Mouse (Mus musculus) spleen, postnatal 14 days (tissue): ENCODE measurements around the gene Ckap2.
"Not testable (repeated sequence)": the region's sequence is repeated elsewhere in the genome, so short reads cannot be mapped to it uniquely, and the experiment has no call there.

Source experiments
- DNase-seq, 2 experiments: peaks; one replicate each; pipeline ENCODE4 v3.0.0; 2021 to 2022; ENCODE audit warnings: low spot score in 2 of 2

The Ckap2 gene

DNA sequence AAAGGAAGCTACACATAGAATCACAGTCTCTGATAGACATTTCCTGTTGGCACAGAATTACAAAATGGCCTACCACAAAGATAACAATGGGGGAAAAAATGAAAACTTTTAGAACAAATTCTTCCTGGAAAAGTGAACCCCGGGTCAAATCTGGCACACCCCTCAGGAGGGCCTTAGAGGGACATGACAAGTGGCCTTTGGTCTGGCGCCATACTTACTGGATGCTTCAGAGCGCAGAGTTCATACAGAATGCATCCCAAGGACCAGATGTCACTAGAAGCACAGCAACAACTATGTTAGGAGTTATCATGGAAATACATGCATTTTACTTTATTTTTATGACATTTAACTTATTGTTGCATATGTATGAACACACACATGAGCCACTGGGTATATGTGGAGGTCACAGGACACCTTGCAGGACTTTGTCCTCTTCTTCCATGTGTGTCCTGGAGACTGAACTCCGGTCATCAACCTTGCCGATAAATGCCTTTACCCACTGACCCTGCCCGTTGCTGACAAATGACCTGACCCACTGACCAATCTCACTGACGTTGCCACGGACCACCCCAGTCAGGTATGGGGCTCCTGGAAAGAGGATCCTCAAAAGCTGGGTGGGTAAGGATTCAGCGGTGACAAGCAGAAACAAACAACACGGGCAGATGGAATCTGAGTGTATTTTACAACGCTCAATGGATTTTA, 35.8 kb downstream of the Ckap2 start:
- no peak for DNase-seq

DNA sequence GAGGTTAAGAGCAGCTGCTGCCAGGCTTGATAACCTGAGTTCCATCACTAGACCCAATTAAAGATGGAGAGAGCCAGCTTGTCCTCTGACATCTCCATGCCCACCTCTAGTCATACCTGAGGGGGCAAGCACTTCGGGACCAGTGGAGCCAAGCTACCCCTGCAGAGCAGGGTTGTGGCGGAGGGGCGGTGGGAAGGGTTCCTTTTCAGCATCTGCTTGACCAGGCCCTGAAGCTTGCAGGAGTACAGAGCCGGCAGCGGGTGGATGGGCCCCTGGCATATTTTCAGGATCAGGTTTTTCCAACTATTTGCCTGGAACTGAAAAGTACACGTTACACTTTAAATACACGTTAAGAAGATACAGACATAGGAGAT, 37.3 kb downstream of the Ckap2 start:
- DNase-seq, result no peak

DNA sequence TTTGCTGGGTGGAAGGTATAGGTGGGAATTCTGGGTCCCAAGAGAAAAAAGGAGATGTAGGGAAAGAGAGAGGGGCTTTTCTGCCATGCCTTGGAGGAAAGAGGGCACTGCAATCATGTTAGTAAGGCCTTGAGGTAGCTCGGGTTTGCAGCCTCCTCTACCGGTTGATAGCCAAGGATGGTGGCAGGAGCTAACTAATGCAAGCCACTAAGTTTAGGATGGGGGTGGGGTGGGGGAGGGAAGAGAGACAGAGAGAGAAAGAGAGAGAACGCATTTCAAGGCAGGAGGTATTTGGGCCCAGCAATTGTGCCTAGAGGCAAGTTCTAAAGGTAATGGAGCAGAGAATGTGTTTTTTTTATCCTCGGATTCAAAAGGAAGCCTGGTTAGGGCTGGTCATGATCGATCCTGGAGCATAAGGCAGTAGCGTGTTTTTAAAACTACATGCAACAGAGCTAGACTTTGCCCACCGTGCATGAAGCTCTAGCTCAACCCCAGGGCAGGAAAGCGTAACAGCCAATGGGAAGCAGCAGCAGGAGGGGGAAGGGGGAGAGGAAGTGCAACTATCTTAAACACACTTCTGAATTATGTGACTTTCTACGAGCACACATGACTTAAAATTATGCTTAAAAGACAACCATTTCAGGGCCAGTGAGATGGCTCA, 37.8 kb downstream of the Ckap2 start:
- no peak for DNase-seq

DNA sequence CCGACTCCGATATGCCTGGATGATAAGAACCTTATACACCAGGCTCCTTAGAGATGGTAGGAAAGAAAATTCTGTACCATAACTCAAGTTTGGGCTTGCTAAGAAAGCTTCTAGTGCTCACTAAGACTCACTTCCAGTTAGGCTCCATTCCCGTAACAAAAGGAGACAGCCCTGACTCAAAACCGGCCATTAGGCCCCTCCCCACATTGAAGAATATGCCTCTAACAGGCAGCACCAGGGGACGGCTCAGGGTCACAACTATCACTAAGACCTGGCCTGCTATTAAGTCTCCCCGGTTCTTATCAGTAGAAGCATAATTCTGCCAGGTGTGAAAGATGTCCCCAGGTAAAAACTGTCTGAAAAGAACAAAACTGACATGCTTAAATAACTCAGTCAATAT, 39.8 kb downstream of the Ckap2 start:
- no peak for DNase-seq

DNA sequence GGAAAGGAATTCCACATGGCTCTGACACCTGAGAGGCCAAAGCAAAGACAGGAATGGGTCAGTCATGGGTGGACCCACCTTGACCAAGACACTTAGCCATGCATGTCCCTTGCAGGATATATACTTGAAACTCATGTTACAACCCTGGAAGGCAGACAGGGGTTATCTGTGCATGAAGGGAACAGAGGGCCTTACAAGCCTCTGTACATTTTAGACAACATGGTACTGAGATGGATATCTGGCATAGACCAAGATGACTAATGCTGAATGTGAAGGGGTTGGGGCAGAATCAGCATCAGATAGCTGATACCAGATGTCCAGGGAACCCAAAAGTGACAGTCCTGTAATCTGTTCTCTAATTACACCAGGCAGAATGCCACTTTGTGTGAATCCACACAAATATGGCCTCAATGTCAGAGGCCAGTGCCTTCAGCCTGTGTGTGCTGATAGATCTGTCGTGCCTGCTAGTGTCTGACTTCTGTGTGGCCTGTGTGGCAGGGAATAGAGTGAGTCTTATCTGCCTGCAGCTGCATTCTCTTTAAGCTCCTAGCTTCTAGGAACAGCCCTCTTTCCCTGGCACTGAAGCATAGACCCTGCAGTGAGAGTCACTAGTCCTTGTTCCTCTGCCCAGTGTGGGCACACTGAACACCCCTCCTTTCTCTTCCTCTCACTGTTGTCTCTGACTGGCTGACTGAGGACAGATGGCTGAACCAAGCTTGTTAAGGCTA, 41.7 kb downstream of the Ckap2 start:
- no peak for DNase-seq

GRCm38 (mm10) chr8:22142592-22142991, 43.0 kb downstream of the Ckap2 start:
- DNase-seq, result no peak

- no peak for DNase-seq
These were observed 43.7 kb downstream of the Ckap2 start for GRCm38 (mm10) chr8:22141836-22142385.

GRCm38 (mm10) chr8:22136462-22136861, 49.2 kb downstream of the Ckap2 start:
- not testable (repeated sequence) for DNase-seq

DNA sequence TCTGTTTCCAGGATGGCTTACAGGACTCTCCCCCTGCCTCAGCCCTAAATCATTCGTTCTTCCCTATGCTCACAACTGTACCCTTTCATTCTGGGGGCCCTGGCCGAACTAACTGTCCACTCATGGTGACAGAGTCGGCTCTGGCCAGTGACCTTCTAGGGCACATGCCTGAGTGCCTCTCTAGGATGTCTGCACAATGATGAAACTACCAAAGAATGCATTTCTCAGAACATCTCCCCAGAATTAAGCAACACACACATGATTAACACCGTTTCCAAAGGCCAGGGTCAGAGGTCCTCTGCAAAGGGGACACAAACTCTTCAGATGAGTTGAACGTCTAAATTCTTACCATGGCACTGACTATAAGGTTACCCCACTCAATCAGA, 50.9 kb downstream of the Ckap2 start:
- no peak for DNase-seq

DNA sequence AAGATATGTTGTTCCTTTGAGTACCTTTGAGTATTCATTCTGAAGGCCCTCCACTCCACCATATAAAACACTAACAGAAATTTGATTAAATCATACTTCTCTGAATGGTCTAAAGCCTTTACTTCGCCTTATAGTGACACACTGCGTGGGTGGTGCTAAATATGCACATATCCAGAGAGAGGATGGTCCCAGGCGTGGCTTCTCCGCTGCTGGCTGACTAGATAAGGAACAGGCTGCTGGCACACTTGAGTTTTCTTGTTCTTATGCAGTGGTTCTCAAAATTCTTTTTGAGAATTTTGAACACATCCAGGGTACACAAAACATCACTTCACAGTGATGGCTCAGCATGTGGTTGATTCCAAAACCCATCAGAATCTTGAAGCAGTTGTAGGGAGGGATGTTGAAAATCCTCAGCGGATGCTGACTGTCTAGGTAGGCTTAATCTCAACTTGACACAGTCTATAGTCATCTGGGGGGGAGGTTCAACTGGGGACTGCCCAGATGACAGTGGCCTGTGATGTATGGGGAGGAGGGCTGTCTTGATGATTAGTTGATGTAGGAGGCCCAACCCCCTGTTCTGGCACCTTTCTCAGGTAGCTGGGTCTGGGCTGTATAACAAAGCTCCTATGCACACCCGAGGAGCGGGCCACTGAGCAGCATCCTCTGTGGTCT, 51.4 kb downstream of the Ckap2 start:
- DNase-seq, result peak in 1 of 2 experiments; percentile 4

GRCm38 (mm10) chr8:22132062-22132461, 53.6 kb downstream of the Ckap2 start:
- no peak for DNase-seq

GRCm38 (mm10) chr8:22124220-22125152, 61.1 kb downstream of the Ckap2 start, which contains the start of gene Nek5:
Nek5 (minus strand) TSS chr8:22125053.
- no peak for DNase-seq
